Mouse (Mus musculus) liver, embryonic 11.5 days (tissue): ENCODE data around the gene Slc35d2. TPM values are rescaled to one million over a fixed set of nuclear protein-coding genes. Genes with fewer than 3 reads are reported as not detected.

Source experiments
- ATAC-seq: fragments of 200-750 bp; cut with Nextera tagmentation; replicated peaks from 2 replicates; pipeline ENCODE4 v1.8.0; 2017; ENCODE audit warnings: moderate number of reproducible peaks, mild to moderate bottlenecking, moderate TSS enrichment, moderate library complexity; ENCODE audit not compliant: low FRiP score
- DNase-seq: peaks from one replicate; pipeline ENCODE4 v3.0.0-alpha.2; 2017; ENCODE audit warnings: low spot score
- H3K27ac ChIP-seq: fragments of 300-500 bp; sonication (generic); 2 replicates; pipeline ENCODE4 v1.5.1; 2014; ENCODE audit warnings: mild to moderate bottlenecking, low read depth, low read length, control low read depth
- H3K27me3 ChIP-seq: fragments of 300-500 bp; sonication (generic); replicated peaks from 2 replicates; pipeline ENCODE4 v1.6.1; 2014; ENCODE audit warnings: low read length, mixed read lengths; ENCODE audit not compliant: control insufficient read depth, insufficient read depth
- H3K36me3 ChIP-seq: fragments of 300-500 bp; sonication (generic); 2 replicates; pipeline ENCODE4 v1.6.1; 2014; ENCODE audit warnings: mild to moderate bottlenecking, low read length, moderate library complexity, mixed read lengths; ENCODE audit not compliant: control insufficient read depth, insufficient read depth
- H3K4me1 ChIP-seq: fragments of 300-500 bp; sonication (generic); replicated peaks from 2 replicates; pipeline ENCODE4 v1.6.1; 2014; ENCODE audit warnings: low read length, mixed read lengths; ENCODE audit not compliant: control insufficient read depth, insufficient read depth
- H3K4me2 ChIP-seq: fragments of 300-500 bp; sonication (generic); 2 replicates; pipeline ENCODE4 v1.6.1; 2014; ENCODE audit warnings: mild to moderate bottlenecking, control low read depth, moderate library complexity
- H3K4me3 ChIP-seq: fragments of 300-500 bp; sonication (generic); 2 replicates; pipeline ENCODE4 v1.5.1; 2014; ENCODE audit warnings: low read depth, low read length, control low read depth
- H3K9ac ChIP-seq: fragments of 300-500 bp; sonication (generic); 2 replicates; pipeline ENCODE4 v1.6.1; 2014; ENCODE audit warnings: low read depth, low read length, control low read depth
- H3K9me3 ChIP-seq: fragments of 300-500 bp; sonication (generic); 2 replicates; pipeline ENCODE4 v1.6.1; 2016; ENCODE audit warnings: low read length, inconsistent platforms, mixed read lengths; ENCODE audit not compliant: control insufficient read depth
- WGBS: fragments of 180-500 bp; shearing (Covaris S2); extraction: QIAGEN DNeasy Blood & Tissue Kit; methylation state at CpG from one replicate; pipeline ENCODE4 v1.1.7; 2014; 5-methylcytosine and 5-hydroxymethylcytosine counted together
- polyA plus RNA-seq: library from polyadenylated mRNA; unstranded; fragments of >200 nt; fragmentation: Nextera tagmentation; extraction: Ambion mirVana; gene quantifications from 2 replicates; pipeline ENCODE4 v1.2.1, GENCODE M21; 2014

The Slc35d2 gene
- polyA plus RNA-seq, 1 experiment from 2014 or later = 5.8 TPM

- ATAC-seq = no peak
- Histone ChIP-seq H3K4me1 (no peaks in the 10 kb centered on the region), H3K27me3 (no peaks in the 10 kb centered on the region), H3K4me3 (no peak overlapping the region), H3K36me3 (no peaks in the 10 kb centered on the region), H3K9ac (no peak overlapping the region), H3K4me2 (no peak overlapping the region), H3K27ac (no peak overlapping the region), H3K9me3 (no peaks in the 10 kb centered on the region)
- WGBS = 76% methylated on average over 7 of the region's 7 CpGs
- DNase-seq = no peak
Measured at GRCm38 (mm10) chr13:64088057-64088456, 41.1 kb downstream of the Slc35d2 start.

GRCm38 (mm10) chr13:64086036-64086435, 43.1 kb downstream of the Slc35d2 start:
- Histone ChIP-seq H3K9me3 (no peaks in the 10 kb centered on the region), H3K4me2 (no peak overlapping the region), H3K36me3 (no peaks in the 10 kb centered on the region), H3K27ac (no peak overlapping the region), H3K27me3 (no peaks in the 10 kb centered on the region), H3K9ac (no peak overlapping the region), H3K4me1 (no peaks in the 10 kb centered on the region), H3K4me3 (no peak overlapping the region)
- DNase-seq (no peak), ATAC-seq (no peak)
- WGBS = 89% methylated on average over 5 of the region's 5 CpGs

- H3K4me3 ChIP-seq = no peak overlapping the region
- H3K27ac ChIP-seq = no peak overlapping the region
- no peaks in the 10 kb centered on the region for H3K27me3 ChIP-seq
- no peaks in the 10 kb centered on the region for H3K4me1 ChIP-seq
- DNase-seq (no peak), ATAC-seq (no peak)
- no peaks in the 10 kb centered on the region for H3K36me3 ChIP-seq
- H3K4me2 ChIP-seq = no peak overlapping the region
- no peak overlapping the region for H3K9ac ChIP-seq
- 88% methylated on average over 3 of the region's 3 CpGs for WGBS
- H3K9me3 ChIP-seq = no peaks in the 10 kb centered on the region
Measured at GRCm38 (mm10) chr13:64083331-64083730, 45.8 kb downstream of the Slc35d2 start.

- 50% methylated on average over 16 of the region's 16 CpGs for WGBS
- DNase-seq (no peak), ATAC-seq (no peak)
- Histone ChIP-seq H3K27ac (no peak overlapping the region), H3K36me3 (no peaks in the 10 kb centered on the region), H3K4me2 (no peak overlapping the region), H3K9me3 (no peaks in the 10 kb centered on the region), H3K9ac (no peak overlapping the region), H3K27me3 (no peaks in the 10 kb centered on the region), H3K4me1 (no peaks in the 10 kb centered on the region), H3K4me3 (no peak overlapping the region)
Measured at GRCm38 (mm10) chr13:64081012-64081919, 47.9 kb downstream of the Slc35d2 start.

- H3K36me3 ChIP-seq = no peaks in the 10 kb centered on the region
- no peak for ATAC-seq
- H3K27ac ChIP-seq = no peak overlapping the region
- no peaks in the 10 kb centered on the region for H3K9me3 ChIP-seq
- WGBS = 80% methylated on average over 5 of the region's 5 CpGs
- H3K4me3 ChIP-seq = no peak overlapping the region
- no peak overlapping the region for H3K4me2 ChIP-seq
- no peaks in the 10 kb centered on the region for H3K4me1 ChIP-seq
- H3K27me3 ChIP-seq = no peaks in the 10 kb centered on the region
- H3K9ac ChIP-seq = no peak overlapping the region
- no peak for DNase-seq
Measured at GRCm38 (mm10) chr13:64077591-64077990, 51.6 kb downstream of the Slc35d2 start.

- no peak for DNase-seq
- Histone ChIP-seq H3K27ac (no peak overlapping the region), H3K4me1 (no peaks in the 10 kb centered on the region), H3K9me3 (no peaks in the 10 kb centered on the region), H3K36me3 (no peaks in the 10 kb centered on the region), H3K4me2 (no peak overlapping the region), H3K4me3 (no peak overlapping the region), H3K27me3 (no peaks in the 10 kb centered on the region), H3K9ac (no peak overlapping the region)
- WGBS = 88% methylated on average over 4 of the region's 4 CpGs
- no peak for ATAC-seq
Measured at GRCm38 (mm10) chr13:64076074-64076473, 53.1 kb downstream of the Slc35d2 start.

GRCm38 (mm10) chr13:64066653-64067052, 62.5 kb downstream of the Slc35d2 start:
- Histone ChIP-seq H3K27ac (no peak overlapping the region), H3K36me3 (no peaks in the 10 kb centered on the region), H3K4me3 (no peak overlapping the region), H3K9me3 (no peaks in the 10 kb centered on the region), H3K27me3 (no peaks in the 10 kb centered on the region), H3K9ac (no peak overlapping the region), H3K4me1 (no peaks in the 10 kb centered on the region), H3K4me2 (no peak overlapping the region)
- 51% methylated on average over 3 of the region's 3 CpGs for WGBS
- ATAC-seq = no peak
- DNase-seq = no peak

- Histone ChIP-seq H3K27ac (no peak overlapping the region), H3K4me2 (no peak overlapping the region), H3K4me3 (no peak overlapping the region), H3K9me3 (no peaks in the 10 kb centered on the region), H3K4me1 (no peaks in the 10 kb centered on the region), H3K9ac (no peak overlapping the region), H3K36me3 (no peaks in the 10 kb centered on the region), H3K27me3 (no peaks in the 10 kb centered on the region)
- ATAC-seq (no peak), DNase-seq (no peak)
Measured at GRCm38 (mm10) chr13:64064276-64064675, 64.9 kb downstream of the Slc35d2 start.

GRCm38 (mm10) chr13:64060935-64061506, 68.1 kb downstream of the Slc35d2 start:
- H3K9ac ChIP-seq = no peak overlapping the region
- 80% methylated on average over 5 of the region's 5 CpGs for WGBS
- H3K4me3 ChIP-seq = no peak overlapping the region
- ATAC-seq = no peak
- H3K27ac ChIP-seq = no peak overlapping the region
- no peaks in the 10 kb centered on the region for H3K4me1 ChIP-seq
- DNase-seq = no peak
- no peaks in the 10 kb centered on the region for H3K36me3 ChIP-seq
- no peaks in the 10 kb centered on the region for H3K27me3 ChIP-seq
- no peak overlapping the region for H3K4me2 ChIP-seq
- no peaks in the 10 kb centered on the region for H3K9me3 ChIP-seq
